Mouse (Mus musculus): ENCODE data around the gene Mip.
"Not testable (repeated sequence)": the region's sequence is repeated elsewhere in the genome, so short reads cannot be mapped to it uniquely, and the experiment has no call there.

The Mip gene

DNA sequence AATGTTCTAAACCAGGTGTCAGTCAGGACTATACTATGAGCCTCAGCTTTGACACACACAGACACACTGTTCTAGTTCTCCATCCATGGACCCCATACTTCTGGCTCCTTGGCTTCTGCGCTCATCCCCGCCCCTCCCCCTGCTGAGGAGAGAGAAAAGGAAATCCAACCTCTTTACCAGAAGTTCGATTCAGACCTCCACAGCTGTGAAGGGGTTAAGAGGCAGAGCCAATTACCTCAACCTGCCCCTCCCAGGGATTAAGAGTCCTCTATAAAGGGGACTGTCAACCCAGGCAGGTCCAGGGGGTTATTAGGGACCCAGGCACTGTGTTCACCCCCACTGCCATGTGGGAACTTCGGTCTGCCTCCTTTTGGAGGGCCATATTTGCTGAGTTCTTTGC is at the start of gene Mip:
Gene Mip, plus strand, starts transcription at position 301 of the 400 bp plus-strand sequence.
- no peak for DNase-seq

DNA sequence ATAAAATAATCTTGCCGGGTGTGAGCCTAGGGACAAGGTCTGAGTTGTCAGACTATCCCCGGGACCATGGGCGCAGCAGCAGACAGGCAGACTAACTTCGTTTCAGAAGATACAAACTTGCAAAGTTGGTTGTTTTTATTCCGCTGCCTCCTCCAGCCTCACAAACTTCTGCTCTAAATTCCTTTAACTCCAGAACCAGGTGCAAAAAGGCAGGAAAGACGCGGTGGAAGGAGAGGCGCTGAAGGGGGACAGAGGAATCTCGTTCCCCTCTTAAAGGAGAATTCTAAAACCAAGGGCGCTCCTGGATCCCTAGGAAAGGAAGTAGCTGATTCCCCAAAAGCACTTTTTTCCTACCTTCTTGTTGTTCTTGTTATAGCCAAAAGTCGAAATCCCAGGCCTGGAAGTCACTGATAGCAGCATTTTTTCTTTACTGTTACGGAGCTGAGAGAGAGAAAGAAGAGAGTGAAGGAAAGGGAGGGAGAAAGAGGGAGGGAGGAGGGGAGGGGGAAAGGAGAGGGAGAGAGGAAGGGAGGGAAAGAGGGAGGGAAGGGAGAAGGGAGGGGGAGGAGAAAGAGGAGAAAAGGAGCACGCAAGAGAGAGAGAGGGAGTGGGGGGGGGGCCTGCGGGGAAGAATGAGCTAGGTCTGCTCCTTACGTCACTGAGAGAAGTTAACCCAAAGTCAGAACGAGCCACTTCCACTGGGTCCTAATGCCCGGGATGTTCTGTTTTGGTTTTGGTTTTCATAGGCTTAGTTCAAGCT is 49.5 kb upstream of the Mip start:
- DNase-seq = peak; percentile 77 to 85

DNA sequence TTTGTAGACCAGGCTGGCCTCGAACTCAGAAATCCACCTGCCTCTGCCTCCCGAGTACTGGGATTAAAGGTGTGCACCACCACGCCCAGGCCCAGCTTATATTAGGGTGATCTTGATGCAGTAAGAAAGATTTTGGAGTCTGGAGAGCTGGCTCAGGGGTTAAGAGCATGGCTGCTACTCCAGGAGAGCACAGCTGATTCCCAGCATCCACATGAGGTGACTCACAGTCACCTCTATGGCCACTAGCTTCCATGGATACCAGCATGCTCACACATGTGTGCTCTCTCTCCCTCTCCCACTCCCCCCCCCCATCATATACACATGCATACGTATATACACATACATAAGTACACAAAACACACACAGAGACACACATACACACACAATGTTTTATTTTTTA is 48.3 kb upstream of the Mip start:
- no peak for DNase-seq

DNA sequence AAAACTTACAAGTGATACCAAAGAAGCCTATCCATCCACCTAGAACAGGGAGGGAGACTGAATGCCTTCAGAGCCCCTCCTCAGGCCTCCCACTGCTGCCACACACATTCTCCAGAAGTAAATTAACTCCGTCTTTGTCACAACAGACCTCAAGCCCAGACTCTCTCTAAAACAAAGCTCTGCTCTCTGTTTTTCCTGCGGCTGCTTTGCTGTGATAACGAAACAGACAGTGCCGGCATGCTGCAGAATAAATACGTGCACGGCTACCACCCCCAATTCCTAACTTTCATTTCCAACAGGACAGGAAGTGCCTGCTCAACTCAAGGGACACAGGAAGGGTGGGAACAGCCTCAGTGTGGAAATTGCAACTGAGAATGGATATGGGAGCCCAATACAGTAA is 45.6 kb upstream of the Mip start, which contains the start of gene Rbms2:
Gene Rbms2, minus strand, starts transcription at position 309 of the 400 bp plus-strand sequence.
- peak; percentile 22 to 55 for DNase-seq

DNA sequence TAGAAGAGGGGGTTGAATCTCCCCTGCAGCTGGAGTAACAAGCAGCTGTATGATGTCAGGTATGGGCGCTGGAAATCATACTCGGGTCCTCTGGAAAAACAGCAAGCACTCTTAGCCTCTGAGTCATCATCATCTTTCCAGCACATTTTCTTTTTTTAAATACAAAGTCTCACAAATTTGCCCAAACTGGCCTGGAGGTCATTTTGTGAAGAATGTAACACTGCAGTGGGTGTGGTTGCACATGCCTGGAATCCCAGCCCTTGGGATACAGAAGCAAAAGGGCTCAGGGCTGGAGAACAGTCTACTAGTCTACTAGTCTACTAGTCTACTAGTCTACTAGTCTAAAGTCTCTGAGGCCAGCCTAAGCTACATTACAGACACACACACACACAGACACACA is 41.3 kb upstream of the Mip start:
- DNase-seq = no peak

DNA sequence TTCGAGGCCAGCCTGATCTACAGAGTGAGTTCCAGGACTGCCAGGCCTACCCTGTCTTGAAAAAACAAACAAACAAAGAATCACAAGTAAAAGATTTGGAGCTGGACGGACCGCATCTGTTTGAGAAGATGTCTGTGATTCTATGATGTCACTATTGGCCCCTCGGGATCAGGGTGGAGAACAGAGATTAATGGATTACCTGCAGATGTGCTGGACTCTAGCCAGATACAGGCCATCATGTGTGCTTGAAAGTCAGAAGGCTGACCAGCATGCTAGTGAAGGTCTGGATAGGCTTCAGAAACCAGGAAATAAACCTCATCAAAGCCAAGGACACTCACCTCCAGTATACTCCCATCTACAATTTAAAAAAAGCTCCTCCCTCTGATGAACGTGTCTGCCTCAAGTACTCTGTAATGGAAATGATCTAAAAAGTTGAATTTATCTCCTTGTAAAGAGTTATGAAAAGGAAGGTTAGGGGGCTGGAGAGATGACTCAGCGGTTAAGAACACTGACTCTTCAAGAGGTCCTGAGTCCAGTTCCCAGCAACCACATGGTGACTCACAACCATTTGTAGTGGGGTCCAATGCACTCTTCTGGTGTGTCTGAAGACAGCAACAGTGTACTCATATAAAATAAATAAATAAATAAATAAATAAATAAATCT is 40.2 kb upstream of the Mip start:
- peak in 1 of 2 experiments; percentile 16 for DNase-seq

DNA sequence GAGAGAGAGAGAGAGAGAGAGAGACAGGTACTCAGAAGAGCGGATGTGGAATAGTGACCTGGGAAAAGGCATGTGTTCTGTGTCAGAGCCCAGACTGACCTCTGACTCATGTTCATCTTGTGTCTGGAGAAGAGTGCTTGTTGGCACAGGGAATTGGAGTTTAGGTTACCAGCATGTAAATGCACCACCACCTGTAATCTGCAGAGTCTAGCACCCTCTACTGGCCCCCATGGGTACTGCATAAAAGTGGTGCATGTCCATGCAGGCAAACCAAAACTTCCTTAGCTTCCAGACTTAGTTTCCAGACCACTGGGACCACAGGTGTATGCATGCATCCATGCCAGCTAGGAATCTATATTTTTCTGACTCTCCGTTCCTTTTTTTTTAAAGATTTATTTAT is 39.7 kb upstream of the Mip start:
- DNase-seq = peak; percentile 90 to 91

DNA sequence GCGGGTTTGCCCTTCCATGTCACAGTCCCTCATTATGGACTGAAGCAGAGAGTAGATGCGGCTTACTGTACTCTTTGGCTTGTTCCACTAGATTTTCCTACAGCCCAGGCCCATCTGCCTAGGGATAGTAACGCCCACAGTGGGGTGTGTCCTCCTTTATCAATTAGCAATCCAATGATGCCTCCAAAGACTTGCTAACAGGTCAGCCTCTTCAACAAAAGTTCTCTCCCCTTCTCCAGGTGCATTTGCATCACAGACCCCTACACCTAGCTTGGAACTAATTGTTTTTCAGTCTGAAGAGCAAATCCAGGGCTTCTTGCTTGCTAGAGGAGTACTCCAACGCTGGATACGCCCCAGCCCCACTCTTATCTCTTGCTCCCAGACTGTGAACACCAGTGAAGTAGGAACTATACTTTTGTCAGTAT is 38.4 kb upstream of the Mip start:
- no peak for DNase-seq

DNA sequence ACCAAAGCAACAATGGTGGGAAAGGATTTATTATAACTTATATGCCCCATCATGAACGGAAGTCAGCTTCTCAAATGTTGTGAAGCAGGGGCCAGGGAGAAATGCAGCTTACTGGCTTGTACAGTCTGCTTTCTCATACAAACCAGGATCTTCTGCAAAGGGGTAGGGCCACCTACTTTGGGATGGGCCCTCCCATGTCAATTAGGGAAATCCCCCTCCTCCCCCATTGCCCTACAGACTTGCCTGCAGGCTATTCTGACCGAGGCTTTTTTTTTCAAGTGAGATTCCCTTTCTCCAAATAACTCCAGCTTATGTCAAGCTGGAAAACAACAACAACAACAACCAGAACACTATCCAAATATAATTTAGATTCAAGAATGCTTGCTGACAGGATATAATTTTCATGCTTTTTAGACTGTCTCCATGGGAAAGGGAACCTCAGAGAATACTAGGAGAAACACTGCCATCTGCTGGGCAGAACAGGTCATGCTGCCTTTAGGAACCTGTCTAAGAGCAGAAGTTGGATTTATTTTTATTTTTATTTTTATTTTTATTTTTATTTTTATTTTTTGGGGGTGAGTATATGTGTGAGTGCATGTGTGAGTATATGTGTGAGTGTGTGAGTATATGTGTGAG is 37.3 kb upstream of the Mip start:
- DNase-seq = peak; percentile 88 to 89

DNA sequence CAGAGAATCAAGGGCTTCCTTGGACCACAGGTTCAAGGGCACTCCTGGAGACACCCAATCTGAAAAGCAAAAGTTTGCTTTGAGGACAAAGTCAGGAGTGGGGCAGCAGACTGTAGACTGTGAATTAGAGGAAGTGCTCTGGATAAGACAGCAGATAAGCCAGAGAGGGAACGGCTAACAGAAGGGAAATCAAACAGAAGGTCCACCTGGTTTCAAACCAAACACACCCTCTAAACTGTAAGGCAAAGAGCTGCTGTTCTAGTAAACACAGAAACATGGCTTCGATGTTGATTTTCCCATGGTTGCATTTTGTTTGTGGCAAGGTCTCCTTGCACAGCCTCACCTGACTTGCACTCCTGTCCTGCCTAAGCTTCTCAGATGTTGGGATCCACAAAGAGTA is 34.2 kb upstream of the Mip start:
- DNase-seq = no peak

DNA sequence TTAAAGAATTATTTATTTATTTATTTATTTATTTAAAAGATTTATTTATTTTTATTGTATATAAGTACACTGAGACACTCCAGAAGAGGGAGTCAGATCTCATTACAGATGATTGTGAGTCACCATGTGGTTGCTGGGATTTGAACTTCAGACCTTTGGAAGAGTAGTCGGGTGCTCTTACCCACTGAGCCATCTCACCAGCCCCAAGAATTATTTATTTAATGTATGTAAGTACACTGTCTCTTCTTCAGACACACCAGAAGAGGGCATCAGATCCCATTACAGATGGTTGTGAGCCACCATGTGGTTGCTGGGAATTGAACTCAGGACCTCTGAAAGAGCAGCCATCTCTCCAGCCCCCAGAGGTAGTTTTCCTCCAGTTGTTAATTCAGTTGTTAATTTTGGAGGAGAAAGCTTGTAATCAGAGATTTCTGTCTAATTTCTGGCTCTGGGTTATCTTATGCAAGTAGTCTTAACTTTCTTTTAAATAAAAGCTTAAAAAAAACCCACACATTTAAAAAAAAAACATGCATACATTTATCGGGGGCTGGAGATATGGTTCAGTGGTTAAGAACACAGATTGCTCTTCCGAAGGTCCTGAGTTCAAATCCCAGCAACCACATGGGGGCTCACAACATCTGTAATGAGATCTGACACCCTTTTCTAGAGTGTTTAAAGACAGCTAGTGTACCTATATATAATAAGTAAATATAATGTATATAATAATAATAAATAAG is 33.4 kb upstream of the Mip start:
- not testable (repeated sequence) for DNase-seq

DNA sequence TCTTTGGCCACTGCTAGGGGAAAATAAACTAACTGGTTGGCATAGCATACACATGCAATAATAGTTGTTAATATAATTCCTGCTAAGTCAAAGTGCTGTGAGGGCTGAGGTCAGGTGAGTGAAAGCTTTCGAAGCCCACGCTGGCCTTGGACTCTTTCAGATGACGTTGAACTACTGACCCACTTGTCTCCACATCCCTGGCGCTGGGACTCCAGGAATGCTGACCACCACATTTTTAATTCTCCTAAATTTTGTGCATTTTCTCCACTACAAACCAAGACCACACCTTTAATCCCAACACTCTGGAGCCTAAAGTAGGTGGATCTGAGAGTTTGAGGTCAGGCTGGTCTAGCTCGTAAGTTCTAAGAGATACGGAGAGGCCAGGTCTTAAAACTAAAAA is 32.5 kb upstream of the Mip start:
- no peak for DNase-seq

DNA sequence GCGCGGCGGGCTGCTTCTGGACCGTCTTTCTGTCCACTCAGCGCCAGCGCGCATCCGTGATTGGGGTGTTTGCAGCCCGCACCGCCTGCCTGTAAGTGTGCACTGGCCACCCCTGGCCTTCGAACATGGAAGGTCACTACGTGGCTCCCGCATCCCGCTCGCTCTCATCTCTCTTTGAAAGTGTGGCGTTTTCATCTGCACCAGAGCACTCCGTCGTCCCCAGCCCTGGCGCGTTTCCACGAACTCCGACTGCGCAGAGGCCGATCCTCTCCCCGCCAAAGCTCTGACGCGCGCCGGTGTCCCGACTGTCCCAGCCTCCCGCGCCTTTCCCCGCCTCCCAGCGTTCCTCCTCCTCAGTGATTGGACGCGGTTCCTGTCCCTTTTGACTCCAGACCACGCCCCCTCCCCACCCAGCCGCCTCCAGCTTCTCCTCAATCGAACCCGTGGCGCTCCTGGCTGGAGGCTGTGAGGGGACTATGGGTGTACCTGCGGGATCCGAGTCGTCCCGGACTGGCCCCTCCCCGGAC is 31.6 kb upstream of the Mip start, which contains the start of gene Gls2:
Gene Gls2, plus strand, starts transcription at position 434 of the 527 bp plus-strand sequence.
- DNase-seq = peak; percentile 98 to 99

DNA sequence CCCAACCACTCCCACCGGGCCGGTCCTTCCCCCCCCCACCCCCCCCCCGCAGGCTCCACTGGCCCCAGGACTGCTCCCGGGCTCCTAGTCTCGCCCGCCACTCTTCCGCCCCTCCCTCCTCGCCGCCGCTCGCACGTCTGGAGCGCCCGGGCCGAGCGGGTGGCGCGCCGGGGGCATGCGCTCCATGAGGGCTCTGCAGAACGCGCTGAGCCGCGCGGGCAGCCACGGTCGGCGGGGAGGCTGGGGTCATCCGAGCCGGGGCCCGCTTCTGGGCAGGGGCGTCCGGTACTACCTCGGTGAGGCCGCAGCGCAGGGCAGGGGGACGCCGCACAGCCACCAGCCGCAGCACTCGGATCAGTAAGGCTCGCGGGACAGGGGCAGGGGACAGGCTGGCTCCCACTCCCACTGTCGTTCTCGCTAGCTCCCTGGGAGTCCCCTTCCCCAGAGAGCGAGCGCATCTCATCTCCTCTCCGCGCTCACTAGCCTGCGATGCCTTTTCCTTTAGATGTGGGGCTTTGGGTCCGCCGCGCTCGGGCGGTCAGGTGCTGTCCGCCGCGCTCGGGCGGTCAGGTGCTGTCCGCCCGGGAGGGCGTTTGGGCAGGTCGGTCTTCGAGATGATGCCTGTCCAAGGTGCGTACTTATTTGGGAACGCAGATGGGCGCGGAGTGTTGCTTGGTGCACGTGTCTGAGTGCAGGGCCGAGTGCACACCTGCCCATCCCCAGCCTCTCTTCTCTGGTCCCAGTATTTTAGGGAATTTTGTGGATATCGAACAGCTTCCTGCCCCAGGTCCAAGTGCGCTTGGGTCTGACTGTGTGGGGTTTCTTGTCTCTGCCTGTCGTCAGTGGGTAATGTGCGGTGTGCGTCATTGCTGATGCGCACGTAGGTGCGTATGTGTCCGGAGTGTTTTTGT is 30.8 kb upstream of the Mip start:
- peak in 1 of 2 experiments; percentile 17 for DNase-seq

DNA sequence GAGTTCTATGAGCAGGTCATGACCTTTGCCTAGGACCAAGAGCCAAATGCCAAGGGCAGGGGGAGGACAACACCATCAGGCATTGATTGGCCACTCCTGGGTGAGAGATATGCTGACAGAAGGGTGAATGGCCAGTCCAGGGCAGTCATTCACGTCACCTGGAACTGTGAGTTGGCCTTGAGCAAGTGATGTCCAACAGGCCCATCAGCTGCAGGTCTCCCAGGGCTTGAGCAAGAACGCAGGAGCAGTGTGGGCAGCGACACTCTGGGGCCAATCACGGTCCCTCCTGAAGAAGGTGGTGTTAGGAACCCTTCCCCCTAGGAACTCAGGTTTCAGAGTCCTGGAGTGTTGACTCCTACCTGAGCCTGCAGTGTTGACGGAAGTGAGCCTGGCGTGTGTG is 23.8 kb upstream of the Mip start:
- no peak for DNase-seq

DNA sequence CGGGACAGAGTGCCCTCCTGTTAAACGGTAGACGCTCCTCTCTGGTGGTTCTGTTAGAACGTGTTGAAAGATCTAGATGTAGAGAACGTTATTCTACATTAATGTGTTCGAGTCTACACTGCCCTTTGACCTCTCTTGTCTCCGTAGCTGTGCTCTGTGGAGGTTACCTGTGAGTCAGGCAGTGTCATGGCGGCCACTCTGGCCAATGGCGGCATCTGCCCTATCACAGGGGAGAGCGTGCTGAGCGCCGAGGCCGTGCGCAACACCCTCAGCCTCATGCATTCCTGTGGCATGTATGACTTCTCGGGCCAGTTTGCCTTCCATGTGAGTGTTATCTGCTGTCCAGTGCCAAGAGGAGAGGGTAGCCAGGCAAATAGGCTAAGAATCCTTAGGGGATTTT is 20.7 kb upstream of the Mip start:
- DNase-seq = no peak

DNA sequence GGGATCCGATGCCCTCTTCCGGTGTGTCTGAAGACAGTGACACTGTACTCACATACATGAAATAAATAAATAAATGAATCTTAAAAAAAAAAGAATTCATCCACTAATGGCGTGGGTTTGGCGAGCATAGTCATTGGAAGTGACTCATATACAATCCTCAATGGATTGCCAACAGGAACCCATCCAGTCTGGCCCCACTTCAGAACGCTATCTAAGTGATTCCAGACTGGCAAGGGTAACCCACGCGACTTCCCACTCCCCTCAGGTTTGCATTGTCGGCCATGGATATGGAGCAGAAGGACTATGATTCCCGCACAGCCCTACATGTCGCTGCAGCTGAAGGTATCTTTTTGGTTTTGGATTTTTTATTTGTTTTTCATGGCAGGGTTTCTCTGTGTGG is 17.3 kb upstream of the Mip start:
- DNase-seq = no peak

DNA sequence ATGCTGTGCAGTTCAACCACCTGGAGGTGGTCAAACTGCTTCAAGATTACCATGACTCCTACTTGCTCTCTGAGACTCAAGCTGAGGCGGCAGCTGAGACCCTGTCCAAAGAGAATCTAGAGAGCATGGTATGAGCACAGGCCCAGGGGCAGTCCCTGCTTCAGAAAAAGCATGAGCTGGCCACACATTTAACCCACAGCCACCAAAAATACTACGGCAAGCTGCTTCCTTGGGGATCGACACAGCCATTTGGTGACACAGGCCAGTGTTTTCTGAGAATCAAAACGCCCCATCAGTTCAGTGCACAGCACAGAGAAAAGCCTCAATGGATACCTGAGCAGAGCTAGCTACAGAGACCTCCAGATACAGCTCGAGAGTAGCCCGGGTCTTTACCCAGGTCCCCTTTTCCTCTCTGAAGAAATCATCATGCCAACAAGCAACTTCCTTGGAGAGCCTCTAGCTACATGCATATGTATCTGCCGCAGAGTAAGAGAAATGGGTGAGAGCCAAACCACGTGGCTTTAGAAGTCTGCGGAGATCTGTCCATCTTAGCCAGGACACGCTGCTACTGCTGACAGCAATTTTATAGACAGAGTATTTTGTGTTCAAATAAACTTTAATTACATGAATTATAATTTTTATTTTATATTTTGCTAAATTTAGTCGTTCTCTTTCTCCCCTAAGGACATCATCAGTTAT is 16.2 kb upstream of the Mip start:
- no peak for DNase-seq

DNA sequence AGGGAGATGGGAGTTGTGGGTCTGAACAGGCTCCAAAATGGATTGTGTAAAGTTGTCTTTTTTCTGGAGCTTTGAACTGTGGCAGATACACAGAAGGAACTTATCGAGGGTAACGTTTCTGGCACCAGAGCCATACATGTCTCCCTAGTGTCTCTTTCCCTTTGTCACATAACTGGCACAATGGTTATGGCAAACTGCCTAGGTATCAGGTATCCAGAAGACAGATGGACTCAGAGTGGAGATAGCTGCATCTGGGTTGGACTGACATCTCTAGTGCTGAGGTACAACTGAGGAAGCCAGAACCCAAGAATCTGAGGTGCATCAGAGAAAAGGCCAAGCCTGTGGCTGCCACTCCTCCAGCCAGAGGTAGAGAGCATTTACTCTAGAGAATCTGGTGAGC is 15.5 kb upstream of the Mip start:
- DNase-seq = no peak

DNA sequence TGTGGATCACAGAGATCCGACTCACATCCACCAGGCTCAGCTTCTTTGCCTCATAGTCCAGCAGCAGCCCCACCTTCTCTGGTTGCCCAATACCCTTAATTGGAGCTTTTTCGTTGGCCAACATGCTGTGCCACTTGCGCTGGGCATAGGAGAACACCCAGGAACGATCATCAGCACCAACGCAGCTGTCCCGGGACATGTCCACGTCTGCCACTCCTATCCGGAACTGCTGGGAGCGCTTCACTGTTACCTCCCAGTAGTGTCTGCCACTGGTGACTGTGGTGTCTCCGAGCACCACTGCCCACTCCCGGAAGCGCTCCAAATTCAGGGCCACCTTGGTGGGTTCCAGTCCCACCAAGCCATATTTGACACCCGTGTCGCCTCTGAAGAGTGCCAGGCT is 14.7 kb upstream of the Mip start:
- peak; percentile 19 to 33 for DNase-seq

Measured in kidney, postnatal 4 days (tissue).